Comparison of ENCODE assay signal across 14 mouse cellular contexts in the genomic region with DNA sequence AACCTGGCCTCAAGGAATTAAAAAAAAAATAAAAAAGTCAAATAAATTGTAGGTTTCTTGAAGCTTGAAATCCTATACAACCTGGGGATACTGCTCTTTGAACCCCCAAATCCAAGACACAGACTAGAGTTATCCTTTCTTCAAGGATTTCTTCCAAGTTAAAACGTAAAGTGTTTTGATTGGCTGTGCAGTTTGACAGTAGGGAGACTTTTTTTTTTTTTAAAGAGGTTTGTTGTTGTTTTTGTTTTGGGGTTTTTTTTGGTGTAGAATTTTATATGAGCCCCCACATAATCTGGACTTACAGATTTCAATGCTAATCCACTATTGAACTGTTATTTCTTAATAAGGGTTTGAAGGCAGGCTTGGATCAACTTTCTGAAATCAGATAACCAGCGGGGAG. TPM values are rescaled to one million over a fixed set of nuclear protein-coding genes. Genes with fewer than 3 reads are reported as not detected.
DNase-seq lines count a peak whose midpoint lies in the region; ATAC-seq lines count a peak whose summit lies in the region.
"Had no signal": no experiment of that assay in that cellular context is flagged by ENCODE, and none has a peak within 500 bp of the region (broad histone marks: within the 10 kb centered on the region; RNA-seq: fewer than 3 reads in every experiment).

No protein-coding gene starts in this region.

- H3K36me3 ChIP-seq in heart, embryonic 16.5 days (ENCODE audit: control insufficient read depth, insufficient read depth) = no peaks in the 10 kb centered on the region
- no peaks in the 10 kb centered on the region for H3K36me3 ChIP-seq in embryonic facial prominence, embryonic 12.5 days
- H3K36me3 ChIP-seq in hindbrain, embryonic 16.5 days (ENCODE audit: control insufficient read depth, insufficient read depth, low read length) = no peaks in the 10 kb centered on the region
- no peaks in the 10 kb centered on the region for H3K36me3 ChIP-seq in midbrain, embryonic 14.5 days (ENCODE audit: control insufficient read depth, insufficient read depth, low read length)
- H3K36me3 ChIP-seq: stomach, embryonic 15.5 days had no signal

- no peak overlapping the region for H3K27ac ChIP-seq in heart, embryonic 16.5 days (ENCODE audit: low read length)
- peak overlapping the region; percentile 88; the same call in 1 of the 2 replicates for H3K27ac ChIP-seq in embryonic facial prominence, embryonic 12.5 days
- H3K27ac ChIP-seq in hindbrain, embryonic 16.5 days (ENCODE audit: low read depth, low read length) = peak overlapping the region; percentile 86
- peak overlapping the region; percentile 94 for H3K27ac ChIP-seq in midbrain, embryonic 14.5 days (replicated peaks; ENCODE audit: low read depth, low read length)
- H3K27ac ChIP-seq: stomach, embryonic 15.5 days had no signal

- H3K9ac ChIP-seq in heart, embryonic 16.5 days (ENCODE audit: low read length) = no peak overlapping the region
- H3K9ac ChIP-seq in embryonic facial prominence, embryonic 12.5 days = no peak overlapping the region
- H3K9ac ChIP-seq in hindbrain, embryonic 16.5 days (ENCODE audit: low read depth, low read length) = no peak overlapping the region
- H3K9ac ChIP-seq in midbrain, embryonic 14.5 days (replicated peaks; ENCODE audit: low read length) = peak overlapping the region; percentile 50; the same call in 1 of the 2 replicates
- H3K9ac ChIP-seq: stomach, embryonic 15.5 days had no signal

- no peaks in the 10 kb centered on the region for H3K27me3 ChIP-seq in heart, embryonic 16.5 days (ENCODE audit: control insufficient read depth, insufficient read depth, low read length)
- 0 out of 2 replicates have a peak, but pooled peaks cover 3% of the 10 kb centered on the region for H3K27me3 ChIP-seq in embryonic facial prominence, embryonic 12.5 days
- no peaks in the 10 kb centered on the region for H3K27me3 ChIP-seq in hindbrain, embryonic 16.5 days (replicated peaks; ENCODE audit: control insufficient read depth, insufficient read depth, low read length)
- H3K27me3 ChIP-seq in midbrain, embryonic 14.5 days (ENCODE audit: control insufficient read depth, insufficient read depth, low read length) = no peaks in the 10 kb centered on the region
- H3K27me3 ChIP-seq: stomach, embryonic 15.5 days had no signal

- WGBS in heart, embryonic 16.5 days = 63% methylated on average over 2 of the region's 2 CpGs
- 47% methylated on average over 2 of the region's 2 CpGs for WGBS in embryonic facial prominence, embryonic 12.5 days
- 53% methylated on average over 2 of the region's 2 CpGs for WGBS in hindbrain, embryonic 16.5 days
- WGBS in midbrain, embryonic 14.5 days = 54% methylated on average over 2 of the region's 2 CpGs

- H3K4me3 ChIP-seq in heart, embryonic 16.5 days (ENCODE audit: low read length) = no peak overlapping the region; the same call in 1 of the 2 replicates
- peak overlapping the region; percentile 33; the same call in 1 of the 2 replicates for H3K4me3 ChIP-seq in embryonic facial prominence, embryonic 12.5 days
- H3K4me3 ChIP-seq in hindbrain, embryonic 16.5 days (ENCODE audit: low read length) = peak overlapping the region; percentile 43
- H3K4me3 ChIP-seq in midbrain, embryonic 14.5 days (replicated peaks; ENCODE audit: low read depth, low read length) = peak overlapping the region; percentile 40

- intact Hi-C loops in heart, postnatal 36 days (cut with DNase I) = no loop called here

- DNase-seq in heart, postnatal 36 days = no peak
- DNase-seq in midbrain, embryonic 14.5 days = peak; percentile 4
- no peak for DNase-seq in MN1 (ENCODE audit: low spot score)
- DNase-seq in adrenal gland, adult 8-10 months = no peak
- no peak for DNase-seq in yolk sac, embryonic 10.5 days (ENCODE audit: low spot score)
- DNase-seq: adrenal gland, postnatal 10 days; cerebellum, postnatal 25 days; gastrocnemius, postnatal 10 days; left cerebral cortex, postnatal 4 days had no signal

- H3K4me1 ChIP-seq in heart, embryonic 16.5 days (ENCODE audit: control insufficient read depth, insufficient read depth, low read length) = peaks cover 2% of the 10 kb centered on the region; the same call in 1 of the 2 replicates
- no peaks in the 10 kb centered on the region for H3K4me1 ChIP-seq in embryonic facial prominence, embryonic 12.5 days
- H3K4me1 ChIP-seq in hindbrain, embryonic 16.5 days (ENCODE audit: control insufficient read depth, insufficient read depth, low read depth, low read length) = no peaks in the 10 kb centered on the region; the same call in 1 of the 2 replicates
- H3K4me1 ChIP-seq in midbrain, embryonic 14.5 days (ENCODE audit: control insufficient read depth, insufficient read depth, low read length) = 0 out of 2 replicates have a peak, but pooled peaks cover 2% of the 10 kb centered on the region
- H3K4me1 ChIP-seq: stomach, embryonic 15.5 days had no signal

- ATAC-seq in heart, embryonic 16.5 days (replicated peaks; ENCODE audit: extremely low read depth, insufficient read depth, low FRiP score) = no peak
- no peak for ATAC-seq in embryonic facial prominence, embryonic 12.5 days (ENCODE audit: insufficient number of reproducible peaks, insufficient read depth, low FRiP score, low TSS enrichment)
- no peak for ATAC-seq in hindbrain, embryonic 16.5 days
- no peak for ATAC-seq in midbrain, embryonic 14.5 days (ENCODE audit: low FRiP score, low TSS enrichment)
- ATAC-seq: intestine, embryonic 16.5 days had no signal

- no peaks in the 10 kb centered on the region for H3K9me3 ChIP-seq in heart, embryonic 16.5 days (replicated peaks; ENCODE audit: control insufficient read depth, low read length)
- H3K9me3 ChIP-seq in embryonic facial prominence, embryonic 12.5 days = no peaks in the 10 kb centered on the region
- no peaks in the 10 kb centered on the region for H3K9me3 ChIP-seq in hindbrain, embryonic 16.5 days (ENCODE audit: control insufficient read depth, low read length)
- no peaks in the 10 kb centered on the region for H3K9me3 ChIP-seq in midbrain, embryonic 14.5 days (ENCODE audit: control insufficient read depth, low read length)
- H3K9me3 ChIP-seq: stomach, embryonic 15.5 days had no signal

- H3K4me2 ChIP-seq in heart, embryonic 16.5 days (ENCODE audit: low read depth, low read length) = peak overlapping the region; percentile 61
- H3K4me2 ChIP-seq in embryonic facial prominence, embryonic 12.5 days (replicated peaks) = peak overlapping the region; percentile 51; the same call in 1 of the 2 replicates
- H3K4me2 ChIP-seq in hindbrain, embryonic 16.5 days (ENCODE audit: low read length) = peak overlapping the region; percentile 55
- peak overlapping the region; percentile 53 for H3K4me2 ChIP-seq in midbrain, embryonic 14.5 days (ENCODE audit: low read length)

RNA-seq across cellular contexts. Expression of a gene that starts 21.6 kb away (rescaled TPM):
- 0.50 and 0.72 TPM in 2 replicates for polyA plus RNA-seq in heart, embryonic 16.5 days (2015; fragmentation: Nextera tagmentation; extraction: Ambion mirVana)
- total RNA-seq in heart, postnatal 36 days (2021) = under 1 TPM; 0.16 to 0.33 TPM
- polyA plus RNA-seq in embryonic facial prominence, embryonic 12.5 days (2016; fragmentation: Nextera tagmentation; extraction: Ambion mirVana) = 7.3 and 8.5 TPM in 2 replicates
- 22.3 and 24.0 TPM in 2 replicates for polyA plus RNA-seq in hindbrain, embryonic 16.5 days (2015; fragmentation: Nextera tagmentation; extraction: Ambion mirVana)
- 15.5 and 19.3 TPM in 2 replicates for polyA plus RNA-seq in midbrain, embryonic 14.5 days (2014; fragmentation: Nextera tagmentation; extraction: Ambion mirVana)
- total RNA-seq in adrenal gland, adult 8-10 months (2022) = 1 to 10 TPM in 3 of 4 experiments, under 1 TPM in 1; 0.55 to 1.6 (median 1.1) TPM

RNA-seq across cellular contexts. Expression of a gene that starts 44.3 kb away (rescaled TPM):
- 10.5 and 11.6 TPM in 2 replicates for polyA plus RNA-seq in heart, embryonic 16.5 days (2015; fragmentation: Nextera tagmentation; extraction: Ambion mirVana)
- total RNA-seq in heart, postnatal 36 days (2021) = 1 to 10 TPM; 4.0 to 4.9 TPM
- 21.8 and 22.9 TPM in 2 replicates for polyA plus RNA-seq in embryonic facial prominence, embryonic 12.5 days (2016; fragmentation: Nextera tagmentation; extraction: Ambion mirVana)
- polyA plus RNA-seq in hindbrain, embryonic 16.5 days (2015; fragmentation: Nextera tagmentation; extraction: Ambion mirVana) = 4.6 and 5.4 TPM in 2 replicates
- polyA plus RNA-seq in midbrain, embryonic 14.5 days (2014; fragmentation: Nextera tagmentation; extraction: Ambion mirVana) = 5.0 and 6.4 TPM in 2 replicates
- 10 to 100 TPM in 1 of 4 experiments, 1 to 10 TPM in 3; 6.5 to 10.1 (median 9.2) TPM for total RNA-seq in adrenal gland, adult 8-10 months (2022)
